Mouse (Mus musculus) left cerebral cortex, postnatal 25 days (tissue): Measurements from ENCODE around the gene Tmem80. TPM values are rescaled to one million over a fixed set of nuclear protein-coding genes. Genes with fewer than 3 reads are reported as not detected.

Source experiments
- DNase-seq, 2 experiments: peaks; one replicate each; pipeline ENCODE4 v3.0.0; 2022; ENCODE audit warnings: low spot score in 2 of 2, mixed read lengths in 1 of 2
- intact Hi-C: fragments of 180-260 bp; cut with DNase I; formaldehyde crosslinking; loops from one replicate; pipeline ENCODE4 v1.15.1; 2025
- total RNA-seq, 2 experiments: library from RNA; stranded (reverse); gene quantifications; 2 replicates each; pipeline ENCODE4 v1.2.3; 2021

Gene Tmem80
- total RNA-seq, 2 experiments from 2014 or later = 33.4 to 34.6 TPM

GRCm38 (mm10) chr7:141351061-141351460 is 23.5 kb downstream of the Tmem80 start:
- DNase-seq = no peak
- intact Hi-C loops = no loop called here

- peak in 1 of 2 experiments; percentile 33 for DNase-seq
- intact Hi-C loops = no loop called here
These were observed 27.5 kb downstream of the Tmem80 start for GRCm38 (mm10) chr7:141355051-141355450.

GRCm38 (mm10) chr7:141355626-141356326 is 28.2 kb downstream of the Tmem80 start:
- intact Hi-C loops = no loop called here
- no peak for DNase-seq

- intact Hi-C loops = no loop called here
- peak in 1 of 2 experiments; percentile 44 for DNase-seq
These were observed 29.4 kb downstream of the Tmem80 start for GRCm38 (mm10) chr7:141356971-141357370.

- intact Hi-C loops = loop anchor here (5.0 kb wide), 1 partner anchor 94 kb away; the partner anchor contains the start of gene Irf7
- no peak for DNase-seq
These were observed 34.0 kb downstream of the Tmem80 start for GRCm38 (mm10) chr7:141361510-141361909.

- intact Hi-C loops = loop anchor here (2.0 to 5.0 kb wide), 2 partner anchors 96 to 134 kb away; partner anchors contain the start of genes Irf7 and Phrf1
- peak; percentile 77 to 85 for DNase-seq
These were observed 35.7 kb downstream of the Tmem80 start for GRCm38 (mm10) chr7:141363106-141363751.

GRCm38 (mm10) chr7:141363752-141364125 is 36.2 kb downstream of the Tmem80 start:
- no peak for DNase-seq
- intact Hi-C loops = loop anchor here (2.0 to 5.0 kb wide), 2 partner anchors 96 to 135 kb away; partner anchors contain the start of genes Irf7 and Phrf1

GRCm38 (mm10) chr7:141364349-141365048 is 37.0 kb downstream of the Tmem80 start:
- no peak for DNase-seq
- intact Hi-C loops = loop anchor here (5.0 kb wide), 1 partner anchor 97 kb away; the partner anchor contains the start of gene Irf7

- intact Hi-C loops = no loop called here
- DNase-seq = peak in 1 of 2 experiments; percentile 16
These were observed 37.5 kb downstream of the Tmem80 start for GRCm38 (mm10) chr7:141365049-141365445.

GRCm38 (mm10) chr7:141367358-141367757 is 39.8 kb downstream of the Tmem80 start:
- intact Hi-C loops = no loop called here
- no peak for DNase-seq

- no peak for DNase-seq
These were observed 42.4 kb downstream of the Tmem80 start for GRCm38 (mm10) chr7:141369918-141370317.

GRCm38 (mm10) chr7:141371942-141372595 is 44.5 kb downstream of the Tmem80 start:
- intact Hi-C loops = no loop called here

More at GRCm38 (mm10) chr7:141369918-141370317, 42.4 kb downstream of the Tmem80 start:
- intact Hi-C loops = no loop called here

GRCm38 (mm10) chr7:141373611-141374010 is 46.1 kb downstream of the Tmem80 start:
- DNase-seq = no peak
- intact Hi-C loops = no loop called here

More at GRCm38 (mm10) chr7:141371942-141372595, 44.5 kb downstream of the Tmem80 start:
- no peak for DNase-seq

- DNase-seq = no peak
These were observed 46.9 kb downstream of the Tmem80 start for GRCm38 (mm10) chr7:141374399-141374798.

GRCm38 (mm10) chr7:141379584-141379983 is 52.0 kb downstream of the Tmem80 start:
- no peak for DNase-seq
- intact Hi-C loops = no loop called here

More at GRCm38 (mm10) chr7:141374399-141374798, 46.9 kb downstream of the Tmem80 start:
- intact Hi-C loops = no loop called here

- peak in 1 of 2 experiments; percentile 13 for DNase-seq
- intact Hi-C loops = no loop called here
These were observed 53.7 kb downstream of the Tmem80 start for GRCm38 (mm10) chr7:141381068-141381835.
